Mouse (Mus musculus): ENCODE data around the gene Supt3. TPM values are rescaled to one million over a fixed set of nuclear protein-coding genes. Genes with fewer than 3 reads are reported as not detected.

Gene Supt3
- polyA plus RNA-seq, 1 experiment from 2014 or later, result 6.5 TPM

DNA sequence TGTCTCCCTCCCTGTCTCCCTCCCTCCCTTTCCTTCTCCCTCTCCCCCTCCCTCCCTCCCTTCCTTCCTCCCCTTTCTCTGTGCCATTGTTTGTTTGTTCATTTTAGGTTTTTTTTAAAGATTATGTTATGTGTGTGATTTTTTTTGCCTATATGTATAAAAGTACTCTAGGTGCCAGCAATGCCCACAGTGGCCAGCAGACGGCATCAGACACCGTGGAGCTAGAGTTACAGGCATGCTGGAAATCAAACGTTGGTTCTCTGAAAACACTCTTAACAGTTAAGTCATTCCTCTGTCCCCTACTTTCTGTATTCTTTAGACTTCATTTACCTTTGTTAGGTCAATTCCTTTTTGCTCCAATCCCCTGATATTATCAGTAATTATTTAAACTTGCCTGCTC, 33.2 kb upstream of the Supt3 start:
- no peaks in the 10 kb centered on the region for H3K9me3 ChIP-seq (replicated peaks)
- no peak overlapping the region for H3K4me2 ChIP-seq
- 45% methylated on average over 3 of the region's 3 CpGs for WGBS (ENCODE audit: insufficient replicate concordance)
- no peak for ATAC-seq (ENCODE audit: insufficient read depth)
- H3K36me3 ChIP-seq (replicated peaks), result no peaks in the 10 kb centered on the region
- no peaks in the 10 kb centered on the region for H3K4me1 ChIP-seq (replicated peaks)
- no peak overlapping the region for H3K27ac ChIP-seq (replicated peaks)
- no peak overlapping the region for H3K9ac ChIP-seq
- H3K4me3 ChIP-seq (replicated peaks), result no peak overlapping the region
- H3K27me3 ChIP-seq, result peaks cover 18% of the 10 kb centered on the region

DNA sequence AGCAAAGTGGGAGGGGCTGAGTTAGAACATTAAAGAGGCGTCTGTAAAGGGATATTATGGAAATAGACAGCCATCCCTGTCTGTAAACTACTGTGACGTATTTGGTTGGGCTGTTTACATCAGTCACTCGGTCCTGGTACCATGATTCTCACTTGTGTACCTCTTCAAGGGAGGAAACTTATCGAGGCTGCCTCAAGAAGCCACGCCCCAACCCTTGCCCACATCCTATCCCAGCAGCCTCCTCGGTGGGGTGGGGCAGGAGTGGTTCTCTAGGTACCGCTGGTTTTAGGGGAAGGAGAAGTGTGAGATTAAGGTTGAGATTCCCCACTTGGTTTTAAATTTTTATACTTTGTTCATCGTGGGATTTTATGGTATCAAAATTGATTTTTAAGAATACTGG, 31.6 kb upstream of the Supt3 start:
- H3K4me2 ChIP-seq, result no peak overlapping the region
- H3K27me3 ChIP-seq, result peaks cover 6% of the 10 kb centered on the region; the same call in 1 of the 2 replicates
- ATAC-seq (ENCODE audit: insufficient read depth), result no peak
- H3K9me3 ChIP-seq (replicated peaks), result no peaks in the 10 kb centered on the region
- no peaks in the 10 kb centered on the region for H3K36me3 ChIP-seq (replicated peaks)
- no peak overlapping the region for H3K9ac ChIP-seq
- no peak overlapping the region for H3K27ac ChIP-seq (replicated peaks)
- WGBS (ENCODE audit: insufficient replicate concordance), result 55% methylated on average over 8 of the region's 8 CpGs
- no peak overlapping the region for H3K4me3 ChIP-seq (replicated peaks)
- H3K4me1 ChIP-seq (replicated peaks), result no peaks in the 10 kb centered on the region

DNA sequence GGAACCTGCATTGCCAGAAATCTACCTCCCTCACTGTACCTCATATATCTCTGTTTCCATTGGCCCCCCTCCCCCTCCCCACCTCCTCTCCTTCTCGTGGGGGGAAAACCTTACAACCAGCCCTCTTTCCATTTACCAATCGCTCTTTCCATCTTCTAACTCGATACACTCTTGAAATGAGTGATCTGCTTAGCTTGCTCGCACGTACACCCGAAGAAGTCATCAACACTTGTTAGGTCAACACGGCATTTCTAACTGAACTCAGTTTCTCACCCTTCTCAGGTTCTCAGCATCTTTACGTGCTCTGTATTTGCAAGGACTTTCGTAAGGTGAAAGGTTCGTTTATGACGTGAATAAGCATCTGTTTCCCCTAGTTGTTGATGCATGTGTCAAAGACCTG, 10.6 kb upstream of the Supt3 start:
- Histone ChIP-seq H3K4me1 (replicated peaks) (no peaks in the 10 kb centered on the region), H3K36me3 (replicated peaks) (no peaks in the 10 kb centered on the region), H3K4me2 (no peak overlapping the region), H3K9ac (no peak overlapping the region), H3K27me3 (0 out of 2 replicates have a peak, but pooled peaks cover 3% of the 10 kb centered on the region), H3K9me3 (replicated peaks) (no peaks in the 10 kb centered on the region), H3K4me3 (replicated peaks) (no peak overlapping the region), H3K27ac (replicated peaks) (no peak overlapping the region)
- no peak for ATAC-seq (ENCODE audit: insufficient read depth)
- WGBS (ENCODE audit: insufficient replicate concordance), result 73% methylated on average over 11 of the region's 11 CpGs

DNA sequence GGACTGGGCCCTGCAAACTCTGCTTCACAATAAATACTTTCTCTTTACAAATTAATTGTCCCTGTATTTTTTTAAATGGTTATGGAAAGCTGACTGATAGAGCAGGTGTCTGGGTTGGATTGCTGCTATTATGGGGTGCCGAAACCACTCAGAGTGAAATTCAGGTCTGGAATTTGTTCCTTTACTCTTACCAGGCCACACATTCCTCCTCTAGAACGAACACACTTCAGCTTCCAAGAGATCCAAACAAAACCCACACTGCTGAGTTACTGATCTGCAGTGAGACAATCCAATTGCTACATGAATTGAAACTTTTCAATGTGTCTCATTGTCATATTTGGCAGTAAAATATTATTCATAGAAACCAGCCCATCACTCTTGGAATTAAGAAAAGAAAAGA, 10.0 kb upstream of the Supt3 start:
- Histone ChIP-seq H3K4me3 (replicated peaks) (no peak overlapping the region), H3K36me3 (replicated peaks) (no peaks in the 10 kb centered on the region), H3K27me3 (no peaks in the 10 kb centered on the region), H3K4me1 (replicated peaks) (no peaks in the 10 kb centered on the region), H3K27ac (replicated peaks) (no peak overlapping the region), H3K4me2 (no peak overlapping the region), H3K9me3 (replicated peaks) (no peaks in the 10 kb centered on the region), H3K9ac (no peak overlapping the region)
- WGBS (ENCODE audit: insufficient replicate concordance), result 51% methylated on average over 2 of the region's 2 CpGs
- no peak for ATAC-seq (ENCODE audit: insufficient read depth)

- Histone ChIP-seq H3K9me3 (replicated peaks) (no peaks in the 10 kb centered on the region), H3K4me1 (replicated peaks) (no peaks in the 10 kb centered on the region), H3K9ac (no peak overlapping the region), H3K36me3 (replicated peaks) (no peaks in the 10 kb centered on the region), H3K27me3 (no peaks in the 10 kb centered on the region), H3K4me2 (no peak overlapping the region), H3K27ac (replicated peaks) (no peak overlapping the region), H3K4me3 (replicated peaks) (no peak overlapping the region)
- ATAC-seq (ENCODE audit: insufficient read depth), result no peak
- WGBS (ENCODE audit: insufficient replicate concordance), result 85% methylated on average over 1 of the region's 1 CpGs
Measured at GRCm38 (mm10) chr17:44767375-44767774, 9.6 kb upstream of the Supt3 start.

- no peak overlapping the region for H3K4me2 ChIP-seq
- WGBS (ENCODE audit: insufficient replicate concordance), result 54% methylated on average over 5 of the region's 5 CpGs
- H3K27ac ChIP-seq (replicated peaks), result no peak overlapping the region
- H3K9me3 ChIP-seq (replicated peaks), result no peaks in the 10 kb centered on the region
- H3K36me3 ChIP-seq (replicated peaks), result no peaks in the 10 kb centered on the region
- no peak overlapping the region for H3K9ac ChIP-seq
- no peak for ATAC-seq (ENCODE audit: insufficient read depth)
- H3K4me1 ChIP-seq (replicated peaks), result no peaks in the 10 kb centered on the region
- H3K27me3 ChIP-seq, result no peaks in the 10 kb centered on the region
- no peak overlapping the region for H3K4me3 ChIP-seq (replicated peaks)
Measured at GRCm38 (mm10) chr17:44768522-44768921, 8.4 kb upstream of the Supt3 start.

DNA sequence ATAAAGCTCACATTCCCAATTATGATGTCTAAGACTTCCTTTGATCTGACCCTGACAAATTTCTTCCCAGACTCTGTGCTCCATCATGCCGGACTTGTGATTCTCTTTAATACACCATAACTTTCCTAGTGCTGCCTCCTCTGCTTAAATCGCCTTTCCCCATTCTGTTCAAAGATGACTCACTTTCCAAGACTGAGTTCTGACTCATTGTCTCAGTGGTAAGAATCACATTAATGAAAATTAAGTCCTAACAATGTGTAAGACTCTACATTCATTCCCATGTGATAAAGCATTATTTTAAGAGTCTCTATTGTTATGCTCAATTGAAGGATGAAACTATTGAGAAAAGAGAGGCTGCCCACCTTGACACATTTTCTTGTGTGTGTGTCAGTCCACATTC, 6.1 kb upstream of the Supt3 start:
- no peak overlapping the region for H3K4me2 ChIP-seq
- H3K4me3 ChIP-seq (replicated peaks), result no peak overlapping the region
- 0 out of 2 replicates have a peak, but pooled peaks cover under 1% of the 10 kb centered on the region for H3K9me3 ChIP-seq (replicated peaks)
- no peaks in the 10 kb centered on the region for H3K4me1 ChIP-seq (replicated peaks)
- WGBS (ENCODE audit: insufficient replicate concordance), result 64% methylated on average over 2 of the region's 2 CpGs
- no peak overlapping the region for H3K9ac ChIP-seq
- no peak overlapping the region for H3K27ac ChIP-seq (replicated peaks)
- no peak for ATAC-seq (ENCODE audit: insufficient read depth)
- H3K27me3 ChIP-seq, result no peaks in the 10 kb centered on the region
- H3K36me3 ChIP-seq (replicated peaks), result no peaks in the 10 kb centered on the region

GRCm38 (mm10) chr17:44772576-44772975, 4.4 kb upstream of the Supt3 start:
- Histone ChIP-seq H3K9me3 (replicated peaks) (0 out of 2 replicates have a peak, but pooled peaks cover 3% of the 10 kb centered on the region), H3K4me3 (replicated peaks) (no peak overlapping the region), H3K9ac (no peak overlapping the region), H3K4me1 (replicated peaks) (peaks cover 7% of the 10 kb centered on the region), H3K36me3 (replicated peaks) (no peaks in the 10 kb centered on the region), H3K27me3 (no peaks in the 10 kb centered on the region), H3K27ac (replicated peaks) (no peak overlapping the region), H3K4me2 (no peak overlapping the region)
- no peak for ATAC-seq (ENCODE audit: insufficient read depth)
- WGBS (ENCODE audit: insufficient replicate concordance), result 54% methylated on average over 2 of the region's 2 CpGs

DNA sequence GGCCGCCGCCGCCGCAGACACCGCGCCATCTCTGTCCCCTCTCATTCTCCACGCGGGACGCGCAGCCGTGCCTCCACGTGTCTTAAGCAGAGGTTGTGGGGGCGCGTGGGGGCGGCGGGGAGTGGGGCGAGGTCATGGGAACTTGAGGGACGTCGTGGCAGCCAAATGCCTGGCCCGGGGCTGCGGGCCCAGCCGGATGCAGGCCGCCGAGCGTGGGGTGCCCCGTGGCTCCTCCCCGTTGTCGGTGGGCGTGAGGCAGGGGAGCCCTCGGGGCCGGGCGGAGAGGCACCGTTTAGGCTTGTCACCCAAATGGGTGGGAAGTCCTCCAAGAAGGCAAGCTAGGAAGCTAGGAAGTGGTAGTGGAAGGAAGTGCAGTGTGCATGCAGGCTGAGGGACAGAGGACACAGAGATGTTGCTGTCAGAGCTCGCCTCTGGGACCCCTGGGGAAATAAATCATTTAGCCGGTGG, 419 bp downstream of the Supt3 start:
- H3K27me3 ChIP-seq, result no peaks in the 10 kb centered on the region
- H3K36me3 ChIP-seq (replicated peaks), result no peaks in the 10 kb centered on the region
- peak overlapping the region; percentile 86 for H3K27ac ChIP-seq (replicated peaks)
- under 1% methylated on average over 35 of the region's 35 CpGs for WGBS (ENCODE audit: insufficient replicate concordance)
- peak overlapping the region; percentile 95 for H3K4me2 ChIP-seq
- H3K4me1 ChIP-seq (replicated peaks), result peaks cover 18% of the 10 kb centered on the region
- peak overlapping the region; percentile 89 for H3K9ac ChIP-seq
- peak overlapping the region; percentile 93 for H3K4me3 ChIP-seq (replicated peaks)
- H3K9me3 ChIP-seq (replicated peaks), result 0 out of 2 replicates have a peak, but pooled peaks cover 3% of the 10 kb centered on the region
- peak; percentile 73 for ATAC-seq (ENCODE audit: insufficient read depth)

GRCm38 (mm10) chr17:44778141-44778540, 1.2 kb downstream of the Supt3 start:
- Histone ChIP-seq H3K9ac (no peak overlapping the region), H3K4me2 (peak overlapping the region; percentile 95), H3K27me3 (no peaks in the 10 kb centered on the region), H3K27ac (replicated peaks) (no peak overlapping the region), H3K9me3 (replicated peaks) (0 out of 2 replicates have a peak, but pooled peaks cover 3% of the 10 kb centered on the region), H3K36me3 (replicated peaks) (no peaks in the 10 kb centered on the region), H3K4me1 (replicated peaks) (peaks cover 18% of the 10 kb centered on the region), H3K4me3 (replicated peaks) (peak overlapping the region; percentile 93)
- ATAC-seq (ENCODE audit: insufficient read depth), result no peak
- 55% methylated on average over 5 of the region's 5 CpGs for WGBS (ENCODE audit: insufficient replicate concordance)

GRCm38 (mm10) chr17:44780353-44780752, 3.4 kb downstream of the Supt3 start:
- H3K4me3 ChIP-seq (replicated peaks), result no peak overlapping the region
- H3K9ac ChIP-seq, result no peak overlapping the region
- no peak for ATAC-seq (ENCODE audit: insufficient read depth)
- WGBS (ENCODE audit: insufficient replicate concordance), result 49% methylated on average over 4 of the region's 4 CpGs
- 0 out of 2 replicates have a peak, but pooled peaks cover 3% of the 10 kb centered on the region for H3K9me3 ChIP-seq (replicated peaks)
- no peak overlapping the region for H3K4me2 ChIP-seq
- no peaks in the 10 kb centered on the region for H3K36me3 ChIP-seq (replicated peaks)
- H3K27ac ChIP-seq (replicated peaks), result no peak overlapping the region
- H3K27me3 ChIP-seq, result no peaks in the 10 kb centered on the region
- H3K4me1 ChIP-seq (replicated peaks), result peaks cover 18% of the 10 kb centered on the region

DNA sequence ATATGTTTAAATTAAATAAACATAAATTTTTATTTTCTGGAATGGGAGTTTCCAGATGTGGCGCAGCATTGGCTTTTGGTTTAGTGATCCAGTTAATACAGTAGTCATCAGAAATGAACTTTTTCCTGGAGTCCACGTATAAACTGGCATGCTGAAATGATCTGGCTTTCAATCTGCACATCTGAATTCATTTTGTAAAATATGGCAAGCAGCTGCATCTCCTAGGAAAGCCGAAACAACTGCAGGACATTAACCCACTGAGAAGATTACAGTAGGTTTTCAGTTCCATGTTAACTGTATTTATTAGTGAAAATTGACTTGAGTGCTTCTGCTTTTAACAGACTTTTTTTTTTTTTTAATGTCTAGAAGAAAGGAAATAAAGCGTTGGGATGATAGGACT, 5.4 kb downstream of the Supt3 start:
- ATAC-seq (ENCODE audit: insufficient read depth), result no peak
- H3K9ac ChIP-seq, result no peak overlapping the region
- no peaks in the 10 kb centered on the region for H3K9me3 ChIP-seq (replicated peaks)
- H3K27ac ChIP-seq (replicated peaks), result no peak overlapping the region
- H3K36me3 ChIP-seq (replicated peaks), result no peaks in the 10 kb centered on the region
- H3K27me3 ChIP-seq, result no peaks in the 10 kb centered on the region
- no peak overlapping the region for H3K4me2 ChIP-seq
- WGBS (ENCODE audit: insufficient replicate concordance), result 69% methylated on average over 4 of the region's 4 CpGs
- H3K4me1 ChIP-seq (replicated peaks), result peaks cover 13% of the 10 kb centered on the region
- H3K4me3 ChIP-seq (replicated peaks), result no peak overlapping the region

Data from liver, embryonic 15.5 days (tissue).